Mouse (Mus musculus) hindlimb bud, embryonic 11.5 days (tissue): ENCODE data around the gene Zdhhc7.

Source experiments
- DNase-seq: peaks from one replicate; pipeline ENCODE4 v3.0.0-alpha.2; 2012; ENCODE audit warnings: low read depth, low spot score; ENCODE audit errors: extremely low spot score

The Zdhhc7 gene

GRCm38 (mm10) chr8:120037611-120038010, 63.7 kb downstream of the Zdhhc7 start:
- DNase-seq: no peak

- no peak for DNase-seq
These were observed 64.1 kb downstream of the Zdhhc7 start for GRCm38 (mm10) chr8:120037199-120037598.

DNA sequence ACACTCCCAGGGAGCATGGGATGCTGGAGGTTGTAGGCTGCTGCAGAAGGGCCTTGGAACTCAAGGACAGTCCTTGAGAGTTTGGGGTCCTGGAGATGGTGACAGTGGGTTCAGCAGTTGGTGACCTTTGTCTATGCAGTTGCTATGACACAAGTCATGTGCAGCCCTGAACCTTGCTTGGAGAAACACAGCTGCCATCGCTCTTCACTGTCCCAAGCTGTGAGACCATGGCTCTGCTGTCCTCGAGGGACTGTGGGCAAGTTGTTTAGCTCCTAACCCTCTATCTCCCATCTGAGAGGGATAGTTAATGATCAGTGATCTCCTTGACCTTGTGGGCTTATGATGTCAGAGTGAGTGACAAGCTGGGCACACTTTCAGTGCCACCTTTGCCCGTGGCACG, 64.7 kb downstream of the Zdhhc7 start:
- DNase-seq: no peak

DNA sequence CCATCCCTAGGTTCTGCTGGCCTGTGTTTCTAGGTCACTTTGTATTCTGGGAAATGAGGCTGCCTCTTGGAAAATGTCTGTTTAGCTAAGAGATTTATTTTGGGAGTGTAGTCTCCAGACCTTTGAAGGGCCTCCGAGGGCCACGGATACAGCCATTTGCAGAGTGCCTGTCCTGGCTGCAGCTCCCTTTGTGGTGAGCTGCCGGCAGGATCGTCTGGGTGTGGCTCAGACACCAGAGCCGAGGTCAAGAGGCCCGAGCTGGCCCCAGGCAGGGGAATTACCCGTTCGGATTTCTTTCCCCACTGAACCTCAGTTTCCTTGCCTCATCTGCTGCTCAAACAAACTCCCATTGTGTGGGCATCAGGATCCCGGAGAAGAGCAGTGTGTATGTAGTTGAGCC, 65.2 kb downstream of the Zdhhc7 start:
- DNase-seq: no peak

DNA sequence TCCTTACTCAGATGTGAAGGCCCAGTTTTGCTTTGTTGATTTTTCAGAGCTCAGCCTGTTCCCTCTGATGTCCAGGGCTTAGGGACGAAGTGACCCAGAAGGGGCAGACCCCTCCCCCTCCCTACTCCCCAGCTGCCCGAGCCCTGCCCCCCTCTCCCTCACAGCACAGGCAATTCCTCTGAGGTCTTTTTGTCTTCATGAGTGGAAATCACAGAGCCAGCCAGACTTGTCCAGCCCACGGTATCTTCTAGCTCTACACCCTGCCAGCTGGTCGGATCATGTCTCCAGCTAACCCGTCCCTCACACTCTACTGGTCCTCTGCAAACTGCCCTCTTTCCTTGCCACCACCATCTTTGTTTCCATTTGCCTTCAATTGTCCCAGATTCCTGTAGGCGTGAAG, 66.8 kb downstream of the Zdhhc7 start:
- DNase-seq: no peak

- no peak for DNase-seq
These were observed 68.6 kb downstream of the Zdhhc7 start for GRCm38 (mm10) chr8:120032549-120033208.
